Mouse (Mus musculus) adrenal gland, postnatal 14 days (tissue): Measurements from ENCODE around the gene Hecw1. TPM values are rescaled to one million over a fixed set of nuclear protein-coding genes. Genes with fewer than 3 reads are reported as not detected.

Experiments
- DNase-seq: peaks from one replicate; pipeline ENCODE4 v3.0.0; 2021; ENCODE audit warnings: mixed read lengths
- long read RNA-seq, 2 experiments: library from polyadenylated mRNA; stranded (forward); transcript quantifications; one replicate each; pipeline ENCODE4 v2.0.0; 2021
- total RNA-seq: library from RNA; stranded (reverse); gene quantifications from 2 replicates; pipeline ENCODE4 v1.2.3, GENCODE M21; 2021

Hecw1 gene
- 0.26 and 0.68 TPM in 2 replicates for total RNA-seq
- long read RNA-seq, experiment 1: 0 reads
- long read RNA-seq, experiment 2, partial matches to known transcripts: 0 of 1 reads
- long read RNA-seq, experiment 2, other reads (novel, unspliced or antisense): 0 of 1 reads

- DNase-seq: no peak
These were observed at the start of gene Hecw1 for GRCm38 (mm10) chr13:14522906-14523269. TSS of gene Hecw1 (minus strand) at chr13:14523228.

DNA sequence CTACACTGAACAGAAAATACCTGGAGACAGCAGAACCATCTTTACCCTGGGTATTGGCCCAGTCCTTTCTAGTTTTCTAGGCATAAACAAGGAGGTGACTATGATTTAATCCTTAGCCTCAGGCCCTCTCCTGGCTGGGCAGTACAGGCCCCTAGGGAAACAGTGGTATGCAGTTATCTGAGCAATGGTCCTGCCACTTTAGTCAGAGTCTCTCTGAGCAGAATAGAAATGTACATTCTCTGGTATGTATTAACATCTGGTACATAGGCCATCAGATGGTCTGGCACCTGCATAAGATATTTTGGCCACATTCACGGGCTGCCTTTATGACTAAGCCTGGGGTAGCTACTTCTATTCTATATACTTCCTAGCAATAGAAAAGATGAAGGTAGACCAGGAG, 38.3 kb upstream of the Hecw1 start:
- no peak for DNase-seq

DNA sequence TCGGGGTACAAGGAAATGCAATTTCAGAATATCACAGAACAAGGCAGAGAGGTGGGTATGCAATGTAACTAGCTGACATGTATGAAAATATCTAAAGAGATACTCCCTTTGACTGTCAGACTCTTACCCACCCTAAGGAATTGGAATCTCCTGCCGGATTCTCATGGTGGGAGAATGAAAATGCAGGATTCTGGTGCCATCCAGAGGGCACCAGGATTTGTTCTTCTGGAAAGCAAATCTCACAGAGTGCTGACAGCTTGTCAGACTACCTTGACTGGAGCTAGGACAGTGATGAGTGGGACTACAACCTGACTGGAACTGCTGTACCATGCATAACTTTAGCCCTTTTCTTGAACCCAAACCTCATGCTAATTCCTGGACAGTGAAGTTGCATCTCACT, 29.6 kb upstream of the Hecw1 start:
- no peak for DNase-seq

- DNase-seq: no peak
These were observed 19.8 kb upstream of the Hecw1 start for GRCm38 (mm10) chr13:14542860-14543259.

- peak; percentile 5 for DNase-seq
These were observed 711 bp downstream of the Hecw1 start for GRCm38 (mm10) chr13:14522128-14522905.

- no peak for DNase-seq
These were observed 1.3 kb downstream of the Hecw1 start for GRCm38 (mm10) chr13:14521746-14522127.

DNA sequence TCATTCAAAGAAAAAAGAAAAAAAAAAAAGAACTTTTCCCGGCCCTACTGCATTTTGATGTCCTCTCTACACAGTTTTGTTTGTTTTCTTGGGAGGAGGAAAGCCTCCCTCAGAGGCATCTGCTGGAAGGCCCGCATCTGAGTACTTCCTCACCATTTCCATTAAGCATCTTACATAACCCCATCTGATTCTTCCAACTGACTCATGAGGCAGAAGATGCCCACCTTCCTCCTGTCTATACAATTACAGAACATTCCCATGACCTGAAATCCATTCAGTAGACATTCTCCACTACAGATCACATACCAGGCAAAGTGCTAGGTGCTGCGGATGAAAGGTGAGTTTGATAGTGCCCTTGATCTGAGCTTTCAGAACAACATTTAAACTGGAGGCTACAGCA, 3.4 kb downstream of the Hecw1 start:
- DNase-seq: no peak

DNA sequence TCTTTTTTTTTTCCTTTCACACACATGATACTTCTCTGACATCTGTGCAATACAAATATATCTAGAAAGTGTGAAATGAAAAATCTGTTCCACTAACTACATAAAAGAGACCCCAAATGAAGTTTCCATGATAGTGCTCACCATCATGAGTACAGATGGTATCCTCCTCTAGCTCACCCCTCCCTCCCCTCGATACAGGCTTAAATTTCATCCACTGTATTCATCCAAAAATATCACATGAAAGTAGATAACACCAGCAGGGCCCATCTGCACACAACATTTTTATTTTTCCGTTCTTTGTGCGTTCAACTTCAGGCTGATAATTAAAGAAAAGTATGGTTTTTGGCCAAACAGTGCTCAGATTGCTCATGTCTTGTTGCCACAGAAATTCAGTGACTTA, 5.5 kb downstream of the Hecw1 start:
- no peak for DNase-seq

DNA sequence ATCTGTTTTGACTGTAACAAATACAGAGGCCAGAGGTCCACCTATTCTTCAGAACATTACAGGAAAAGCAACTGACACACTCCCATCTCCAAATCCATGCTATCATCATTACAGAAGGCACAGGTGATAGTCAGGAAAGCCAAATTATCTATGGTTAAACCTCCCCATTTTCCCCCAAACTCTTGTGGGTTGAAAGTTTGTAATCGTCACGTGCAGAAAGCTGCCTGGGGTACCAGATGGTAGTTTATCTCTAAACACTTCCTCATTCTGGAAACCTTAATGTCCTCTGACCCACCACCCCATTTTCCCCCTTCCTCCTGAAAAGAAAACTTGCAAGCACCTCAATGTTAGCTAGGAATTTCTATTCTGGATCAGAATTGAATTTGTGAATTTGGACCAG, 7.9 kb downstream of the Hecw1 start:
- no peak for DNase-seq

- DNase-seq: no peak
These were observed 9.1 kb downstream of the Hecw1 start for GRCm38 (mm10) chr13:14513934-14514333.

- DNase-seq: no peak
These were observed 16.3 kb downstream of the Hecw1 start for GRCm38 (mm10) chr13:14506765-14507164.

DNA sequence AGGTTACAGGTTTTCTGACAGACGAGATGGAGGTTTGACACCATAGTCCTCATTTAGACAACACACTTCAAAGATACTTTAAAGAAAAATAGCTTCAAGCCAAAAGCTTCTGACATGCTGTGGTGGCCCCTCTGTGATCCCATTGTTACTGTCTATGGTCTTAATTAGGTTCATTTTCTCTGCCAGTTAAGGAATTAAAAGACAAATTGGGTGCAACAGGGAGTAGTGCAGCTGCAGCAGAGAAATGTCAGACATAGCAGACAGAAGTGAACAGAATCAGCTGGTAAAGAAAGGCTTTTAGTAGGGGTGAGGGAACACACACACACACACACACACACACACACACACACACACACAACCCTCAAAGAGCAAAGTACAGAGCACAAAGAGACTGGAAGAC, 22.8 kb downstream of the Hecw1 start:
- no peak for DNase-seq

- no peak for DNase-seq
These were observed 24.2 kb downstream of the Hecw1 start for GRCm38 (mm10) chr13:14498780-14499179.

DNA sequence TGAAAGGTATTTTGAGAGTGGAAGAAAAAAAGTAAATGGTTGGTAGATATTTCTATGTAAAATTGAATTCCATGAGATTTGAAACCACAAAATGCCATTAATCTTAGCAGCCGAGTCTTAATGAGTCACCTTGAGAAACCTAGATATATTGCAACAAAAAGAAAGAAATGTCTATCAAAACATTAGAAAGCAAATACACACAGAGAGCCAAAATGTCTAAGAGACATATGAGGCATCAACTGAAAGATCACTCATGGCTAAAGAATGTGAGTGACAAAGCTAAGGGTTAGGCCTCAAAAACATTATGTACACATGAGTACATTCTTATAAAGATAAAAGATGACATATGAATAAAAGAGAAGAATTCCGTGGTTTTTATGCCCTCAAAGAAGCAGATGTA, 26.1 kb downstream of the Hecw1 start:
- DNase-seq: no peak

DNA sequence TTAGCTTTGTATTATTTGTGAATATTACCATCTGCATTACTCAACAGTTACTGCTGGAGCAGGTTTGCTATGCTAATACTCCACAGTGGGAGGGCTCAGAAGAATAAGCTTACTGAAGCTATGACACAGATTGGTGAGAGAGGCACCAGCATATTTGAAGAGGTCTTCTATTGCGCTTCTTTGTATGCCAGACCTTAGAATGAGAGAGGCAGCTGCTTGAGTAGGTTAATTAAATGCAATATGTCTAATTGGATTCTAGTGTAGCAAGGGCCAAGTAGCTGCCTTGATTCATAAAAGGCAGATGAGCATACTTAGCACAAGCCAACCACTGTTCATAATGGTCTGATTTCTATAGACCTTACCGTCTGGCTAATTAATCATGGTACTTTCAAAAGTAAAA, 35.2 kb downstream of the Hecw1 start:
- DNase-seq: no peak

DNA sequence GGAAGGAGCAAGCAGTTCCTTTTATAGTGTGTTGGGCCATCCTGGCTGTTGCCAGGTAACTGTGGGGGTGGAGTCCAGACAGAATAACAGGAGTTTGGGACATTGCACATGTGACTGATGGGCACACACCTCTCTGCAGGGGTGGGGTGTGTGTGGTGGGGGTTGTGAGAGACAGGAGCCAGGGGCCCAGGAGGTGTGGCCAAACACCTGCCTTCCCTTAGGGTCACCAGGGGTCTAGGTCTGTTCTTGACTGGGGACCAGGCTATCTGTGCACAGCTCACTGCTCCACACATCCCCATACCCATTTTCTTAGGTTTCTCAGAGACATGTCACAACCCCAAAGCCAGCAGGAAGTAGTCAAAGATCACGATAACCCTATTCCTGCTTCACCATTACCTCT, 51.9 kb downstream of the Hecw1 start:
- DNase-seq: no peak

GRCm38 (mm10) chr13:14467517-14467916, 55.5 kb downstream of the Hecw1 start:
- DNase-seq: no peak

- DNase-seq: no peak
These were observed 62.0 kb downstream of the Hecw1 start for GRCm38 (mm10) chr13:14461036-14461435.

DNA sequence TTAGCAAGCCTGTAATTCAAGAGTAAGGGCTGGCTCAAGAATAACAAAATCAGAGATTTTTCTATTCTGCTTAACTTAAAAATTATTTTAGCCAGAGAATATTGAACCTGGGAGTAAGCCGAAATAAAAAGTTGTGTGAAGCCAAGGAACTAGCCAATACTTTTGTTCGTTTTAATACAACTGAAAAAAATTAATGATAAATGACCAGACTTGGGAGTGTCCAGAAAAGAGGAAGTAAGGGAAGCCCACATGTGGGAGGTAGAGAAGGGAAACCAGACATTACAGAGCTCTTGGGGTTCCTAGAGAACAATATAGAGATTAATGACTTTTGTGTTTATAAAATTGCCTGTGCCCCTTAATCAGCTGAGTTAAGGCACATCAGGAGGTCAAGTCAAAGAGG, 66.0 kb downstream of the Hecw1 start:
- DNase-seq: no peak

- no peak for DNase-seq
These were observed 83.5 kb downstream of the Hecw1 start for GRCm38 (mm10) chr13:14439540-14439939.

DNA sequence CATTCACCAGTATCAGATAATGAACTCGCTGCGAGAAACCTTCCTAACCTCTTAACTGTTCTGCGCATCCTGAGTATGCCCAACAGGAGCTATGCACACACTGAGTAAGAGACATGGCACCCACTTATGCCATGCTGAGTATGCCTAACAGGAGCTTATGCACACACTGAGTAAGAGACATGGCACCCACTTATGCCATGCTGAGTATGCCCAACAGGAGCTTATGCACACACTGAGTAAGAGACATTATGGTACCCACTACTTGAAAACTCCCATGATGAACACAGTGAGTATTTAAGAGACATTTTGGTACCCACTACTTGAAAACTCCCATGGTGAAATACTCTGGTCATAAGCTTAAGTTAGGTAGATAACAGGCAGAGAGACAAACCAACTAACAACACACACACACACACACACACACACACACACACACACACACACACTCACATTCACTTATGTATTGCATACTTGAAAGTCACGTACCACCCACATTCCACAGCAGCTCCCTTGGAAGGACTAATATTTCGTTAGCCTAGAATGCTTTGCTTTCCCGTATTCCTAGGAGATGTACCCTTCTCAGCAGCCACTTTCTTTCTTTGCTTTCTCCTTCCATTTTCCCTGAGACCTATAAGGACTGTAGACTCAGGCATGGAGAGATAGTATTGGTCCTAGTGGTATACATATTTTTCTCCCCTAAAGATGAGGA, 94.0 kb downstream of the Hecw1 start:
- no peak for DNase-seq

- DNase-seq: no peak
These were observed 98.2 kb downstream of the Hecw1 start for GRCm38 (mm10) chr13:14424836-14425235.

- no peak for DNase-seq
These were observed 109.6 kb downstream of the Hecw1 start for GRCm38 (mm10) chr13:14413405-14413804.

- DNase-seq: no peak
These were observed 148.6 kb downstream of the Hecw1 start for GRCm38 (mm10) chr13:14374470-14374869.
